Mouse (Mus musculus): Measurements from ENCODE around the gene Gm9918. TPM values are rescaled to one million over a fixed set of nuclear protein-coding genes. Genes with fewer than 3 reads are reported as not detected.

The Gm9918 gene
- polyA plus RNA-seq, 1 experiment from 2014 or later, result 0.15 TPM

GRCm38 (mm10) chr15:102231748-102232147, 38.6 kb upstream of the Gm9918 start, which contains the start of gene Itgb7:
TSS of gene Itgb7 (minus strand) at chr15:102231944.
- Histone ChIP-seq H3K4me3 (ENCODE audit: control insufficient read depth in 1 of 2, insufficient read depth in 1 of 2, low read depth in 1 of 2, low read length in 2 of 2) (no peak within 1 kb of the TSS), H3K36me3 (ENCODE audit: control insufficient read depth, insufficient read depth, low read length) (0 out of 2 replicates have a peak, but pooled peaks cover 3% of the 10 kb centered on the region), H3K27ac (replicated peaks in 1 of 2; ENCODE audit: control insufficient read depth in 1 of 2, insufficient read depth in 1 of 2, low read depth in 2 of 2, low read length in 2 of 2) (no peak within 1 kb of the TSS), H3K27me3 (ENCODE audit: control insufficient read depth, insufficient read depth, low read length) (no peaks in the 10 kb centered on the region), H3K9me3 (ENCODE audit: control insufficient read depth, low read length) (no peaks in the 10 kb centered on the region), H3K4me2 (ENCODE audit: low read length) (no peak within 1 kb of the TSS), H3K4me1 (ENCODE audit: control insufficient read depth in 2 of 2, insufficient read depth in 2 of 2, low read length in 2 of 2) (peaks cover 0 to 3% of the 10 kb centered on the region in 2 experiments; a peak in 2 of 4 replicates), H3K9ac (ENCODE audit: low read length) (no peak within 1 kb of the TSS)
- ATAC-seq (ENCODE audit: insufficient number of reproducible peaks, insufficient read depth, low FRiP score, low read depth), result no peak
- WGBS, result 32% methylated on average over 6 of the region's 6 CpGs

- no peak for ATAC-seq (ENCODE audit: insufficient number of reproducible peaks, insufficient read depth, low FRiP score, low read depth)
- 82% methylated on average over 7 of the region's 7 CpGs for WGBS
- no peaks in the 10 kb centered on the region for H3K27me3 ChIP-seq (ENCODE audit: control insufficient read depth, insufficient read depth, low read length)
- peaks cover 0 to 3% of the 10 kb centered on the region in 2 experiments; a peak in 2 of 4 replicates for H3K4me1 ChIP-seq (ENCODE audit: control insufficient read depth in 2 of 2, insufficient read depth in 2 of 2, low read length in 2 of 2)
- no peak overlapping the region for H3K4me2 ChIP-seq (ENCODE audit: low read length)
- H3K36me3 ChIP-seq (ENCODE audit: control insufficient read depth, insufficient read depth, low read length), result 0 out of 2 replicates have a peak, but pooled peaks cover 3% of the 10 kb centered on the region
- no peak overlapping the region for H3K27ac ChIP-seq (replicated peaks in 1 of 2; ENCODE audit: control insufficient read depth in 1 of 2, insufficient read depth in 1 of 2, low read depth in 2 of 2, low read length in 2 of 2)
- no peaks in the 10 kb centered on the region for H3K9me3 ChIP-seq (ENCODE audit: control insufficient read depth, low read length)
- H3K4me3 ChIP-seq (ENCODE audit: control insufficient read depth in 1 of 2, insufficient read depth in 1 of 2, low read depth in 1 of 2, low read length in 2 of 2), result no peak overlapping the region
- H3K9ac ChIP-seq (ENCODE audit: low read length), result no peak overlapping the region
These were observed 37.6 kb upstream of the Gm9918 start for GRCm38 (mm10) chr15:102232764-102233163.

- Histone ChIP-seq H3K9ac (ENCODE audit: low read length) (no peak overlapping the region), H3K4me2 (ENCODE audit: low read length) (no peak overlapping the region), H3K27ac (replicated peaks in 1 of 2; ENCODE audit: control insufficient read depth in 1 of 2, insufficient read depth in 1 of 2, low read depth in 2 of 2, low read length in 2 of 2) (no peak overlapping the region), H3K4me3 (ENCODE audit: control insufficient read depth in 1 of 2, insufficient read depth in 1 of 2, low read depth in 1 of 2, low read length in 2 of 2) (no peak overlapping the region), H3K36me3 (ENCODE audit: control insufficient read depth, insufficient read depth, low read length) (peaks cover 10% of the 10 kb centered on the region; the same call in 1 of the 2 replicates), H3K9me3 (ENCODE audit: control insufficient read depth, low read length) (no peaks in the 10 kb centered on the region), H3K4me1 (ENCODE audit: control insufficient read depth in 2 of 2, insufficient read depth in 2 of 2, low read length in 2 of 2) (peaks cover 0 to 3% of the 10 kb centered on the region in 2 experiments; a peak in 2 of 4 replicates), H3K27me3 (ENCODE audit: control insufficient read depth, insufficient read depth, low read length) (no peaks in the 10 kb centered on the region)
- 28% methylated on average over 2 of the region's 2 CpGs for WGBS
- no peak for ATAC-seq (ENCODE audit: insufficient number of reproducible peaks, insufficient read depth, low FRiP score, low read depth)
These were observed 36.5 kb upstream of the Gm9918 start for GRCm38 (mm10) chr15:102233896-102234295.

GRCm38 (mm10) chr15:102235371-102236027, 34.9 kb upstream of the Gm9918 start:
- WGBS, result 24% methylated on average over 21 of the region's 21 CpGs
- no peak for ATAC-seq (ENCODE audit: insufficient number of reproducible peaks, insufficient read depth, low FRiP score, low read depth)
- H3K27ac ChIP-seq (replicated peaks in 1 of 2; ENCODE audit: control insufficient read depth in 1 of 2, insufficient read depth in 1 of 2, low read depth in 2 of 2, low read length in 2 of 2), result no peak overlapping the region
- H3K4me1 ChIP-seq (ENCODE audit: control insufficient read depth in 2 of 2, insufficient read depth in 2 of 2, low read length in 2 of 2), result peaks cover 0 to 3% of the 10 kb centered on the region in 2 experiments; a peak in 2 of 4 replicates
- no peaks in the 10 kb centered on the region for H3K9me3 ChIP-seq (ENCODE audit: control insufficient read depth, low read length)
- no peaks in the 10 kb centered on the region; the same call in 1 of the 2 replicates for H3K27me3 ChIP-seq (ENCODE audit: control insufficient read depth, insufficient read depth, low read length)
- peak overlapping the region; percentile 34; the same call in 1 of the 2 replicates for H3K9ac ChIP-seq (ENCODE audit: low read length)
- H3K4me2 ChIP-seq (ENCODE audit: low read length), result peak overlapping the region; percentile 27
- H3K4me3 ChIP-seq (ENCODE audit: control insufficient read depth in 1 of 2, insufficient read depth in 1 of 2, low read depth in 1 of 2, low read length in 2 of 2), result no peak overlapping the region
- peaks cover 12% of the 10 kb centered on the region; the same call in 1 of the 2 replicates for H3K36me3 ChIP-seq (ENCODE audit: control insufficient read depth, insufficient read depth, low read length)

- Histone ChIP-seq H3K36me3 (ENCODE audit: control insufficient read depth, insufficient read depth, low read length) (peaks cover 12% of the 10 kb centered on the region; the same call in 1 of the 2 replicates), H3K27me3 (ENCODE audit: control insufficient read depth, insufficient read depth, low read length) (peaks cover 21% of the 10 kb centered on the region), H3K4me2 (ENCODE audit: low read length) (no peak overlapping the region), H3K27ac (replicated peaks in 1 of 2; ENCODE audit: control insufficient read depth in 1 of 2, insufficient read depth in 1 of 2, low read depth in 2 of 2, low read length in 2 of 2) (no peak overlapping the region), H3K9ac (ENCODE audit: low read length) (no peak overlapping the region), H3K4me3 (ENCODE audit: control insufficient read depth in 1 of 2, insufficient read depth in 1 of 2, low read depth in 1 of 2, low read length in 2 of 2) (no peak overlapping the region), H3K4me1 (ENCODE audit: control insufficient read depth in 2 of 2, insufficient read depth in 2 of 2, low read length in 2 of 2) (peaks cover 6 to 7% of the 10 kb centered on the region in 2 experiments; a peak in 3 of 4 replicates), H3K9me3 (ENCODE audit: control insufficient read depth, low read length) (no peaks in the 10 kb centered on the region)
- ATAC-seq (ENCODE audit: insufficient number of reproducible peaks, insufficient read depth, low FRiP score, low read depth), result no peak
- 77% methylated on average over 14 of the region's 14 CpGs for WGBS
These were observed 31.7 kb upstream of the Gm9918 start for GRCm38 (mm10) chr15:102238543-102239259.

- peaks cover 25% of the 10 kb centered on the region for H3K27me3 ChIP-seq (ENCODE audit: control insufficient read depth, insufficient read depth, low read length)
- H3K4me3 ChIP-seq (ENCODE audit: control insufficient read depth in 1 of 2, insufficient read depth in 1 of 2, low read depth in 1 of 2, low read length in 2 of 2), result no peak overlapping the region
- H3K4me1 ChIP-seq (ENCODE audit: control insufficient read depth in 2 of 2, insufficient read depth in 2 of 2, low read length in 2 of 2), result peaks cover 8 to 10% of the 10 kb centered on the region in 2 experiments; a peak in 3 of 4 replicates
- H3K36me3 ChIP-seq (ENCODE audit: control insufficient read depth, insufficient read depth, low read length), result peaks cover 12% of the 10 kb centered on the region; the same call in 1 of the 2 replicates
- no peak overlapping the region for H3K27ac ChIP-seq (replicated peaks in 1 of 2; ENCODE audit: control insufficient read depth in 1 of 2, insufficient read depth in 1 of 2, low read depth in 2 of 2, low read length in 2 of 2)
- 0 out of 2 replicates have a peak, but pooled peaks have one; percentile 60 for ATAC-seq (ENCODE audit: insufficient number of reproducible peaks, insufficient read depth, low FRiP score, low read depth)
- no peak overlapping the region for H3K4me2 ChIP-seq (ENCODE audit: low read length)
- WGBS, result 7% methylated on average over 9 of the region's 9 CpGs
- no peak overlapping the region for H3K9ac ChIP-seq (ENCODE audit: low read length)
- no peaks in the 10 kb centered on the region for H3K9me3 ChIP-seq (ENCODE audit: control insufficient read depth, low read length)
These were observed 31.1 kb upstream of the Gm9918 start for GRCm38 (mm10) chr15:102239260-102239590.

GRCm38 (mm10) chr15:102239851-102240250, 30.5 kb upstream of the Gm9918 start:
- 65% methylated on average over 11 of the region's 11 CpGs for WGBS
- ATAC-seq (ENCODE audit: insufficient number of reproducible peaks, insufficient read depth, low FRiP score, low read depth), result no peak
- peaks cover 10% of the 10 kb centered on the region; the same call in 1 of the 2 replicates for H3K36me3 ChIP-seq (ENCODE audit: control insufficient read depth, insufficient read depth, low read length)
- no peak overlapping the region for H3K4me3 ChIP-seq (ENCODE audit: control insufficient read depth in 1 of 2, insufficient read depth in 1 of 2, low read depth in 1 of 2, low read length in 2 of 2)
- H3K4me2 ChIP-seq (ENCODE audit: low read length), result no peak overlapping the region
- H3K27ac ChIP-seq (replicated peaks in 1 of 2; ENCODE audit: control insufficient read depth in 1 of 2, insufficient read depth in 1 of 2, low read depth in 2 of 2, low read length in 2 of 2), result no peak overlapping the region
- peaks cover 8 to 13% of the 10 kb centered on the region in 2 experiments; a peak in 3 of 4 replicates for H3K4me1 ChIP-seq (ENCODE audit: control insufficient read depth in 2 of 2, insufficient read depth in 2 of 2, low read length in 2 of 2)
- no peak overlapping the region for H3K9ac ChIP-seq (ENCODE audit: low read length)
- no peaks in the 10 kb centered on the region for H3K9me3 ChIP-seq (ENCODE audit: control insufficient read depth, low read length)
- H3K27me3 ChIP-seq (ENCODE audit: control insufficient read depth, insufficient read depth, low read length), result peaks cover 31% of the 10 kb centered on the region
